Mouse (Mus musculus) frontal cortex, postnatal 36 days (tissue): ENCODE measurements around the gene Nat8f1.
"Not testable (repeated sequence)": the region's sequence is repeated elsewhere in the genome, so short reads cannot be mapped to it uniquely, and the experiment has no call there.

ENCODE experiments used
- DNase-seq, 2 experiments: peaks; one replicate each; pipeline ENCODE4 v3.0.0; 2022; ENCODE audit warnings: low spot score in 2 of 2

Gene Nat8f1

DNA sequence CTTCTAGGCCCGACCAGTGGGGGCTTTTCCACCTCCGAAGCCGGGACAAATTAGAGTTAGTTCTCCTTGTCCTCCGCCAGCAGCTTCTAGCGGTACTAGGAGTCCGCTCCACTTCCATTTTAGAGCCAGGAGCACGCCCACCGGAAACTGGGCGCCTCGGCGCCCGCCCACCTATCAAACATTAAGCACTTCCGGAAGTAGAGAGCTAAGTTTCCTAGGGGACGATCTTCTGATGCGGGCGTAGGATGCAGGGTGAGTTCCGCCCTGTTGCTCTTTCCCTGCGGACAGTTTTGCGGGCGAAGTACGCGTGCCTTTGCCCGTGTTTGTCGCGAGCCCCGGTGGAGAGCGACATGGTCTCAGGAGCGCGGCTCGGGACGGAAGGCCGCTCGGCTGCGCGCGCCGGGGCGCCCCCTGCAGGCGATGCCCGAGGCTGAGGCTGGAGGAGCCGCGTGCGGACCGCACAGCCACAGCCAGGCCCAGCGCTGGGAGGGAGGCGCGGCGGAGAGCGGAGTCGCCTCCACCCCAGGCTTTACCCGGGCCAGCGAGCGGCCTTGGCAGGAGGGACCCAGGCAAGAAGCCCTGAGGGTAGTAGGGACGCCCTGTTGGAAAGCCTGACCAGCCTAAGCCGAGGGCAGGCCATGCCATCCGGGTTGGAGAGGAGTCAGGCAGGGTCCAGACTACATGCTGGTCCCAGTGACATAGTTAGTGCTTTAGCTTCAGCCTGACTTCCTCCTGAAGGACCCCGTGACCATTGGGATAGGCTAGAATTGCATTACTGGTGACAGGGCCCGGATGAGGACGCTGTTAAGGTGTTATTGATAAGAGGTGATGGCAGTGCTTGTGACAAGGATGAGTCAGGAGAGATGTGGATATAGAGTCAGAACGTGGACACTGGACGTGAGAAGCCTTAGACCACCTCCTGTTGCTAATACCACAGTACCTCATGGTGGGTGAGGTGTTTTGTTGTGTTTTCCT, at the start of gene Nat8f1:
Gene Nat8f1 (minus strand): TSS at position 149 of the 975 bp plus-strand sequence.
- DNase-seq, result peak; percentile 88 to 93

DNA sequence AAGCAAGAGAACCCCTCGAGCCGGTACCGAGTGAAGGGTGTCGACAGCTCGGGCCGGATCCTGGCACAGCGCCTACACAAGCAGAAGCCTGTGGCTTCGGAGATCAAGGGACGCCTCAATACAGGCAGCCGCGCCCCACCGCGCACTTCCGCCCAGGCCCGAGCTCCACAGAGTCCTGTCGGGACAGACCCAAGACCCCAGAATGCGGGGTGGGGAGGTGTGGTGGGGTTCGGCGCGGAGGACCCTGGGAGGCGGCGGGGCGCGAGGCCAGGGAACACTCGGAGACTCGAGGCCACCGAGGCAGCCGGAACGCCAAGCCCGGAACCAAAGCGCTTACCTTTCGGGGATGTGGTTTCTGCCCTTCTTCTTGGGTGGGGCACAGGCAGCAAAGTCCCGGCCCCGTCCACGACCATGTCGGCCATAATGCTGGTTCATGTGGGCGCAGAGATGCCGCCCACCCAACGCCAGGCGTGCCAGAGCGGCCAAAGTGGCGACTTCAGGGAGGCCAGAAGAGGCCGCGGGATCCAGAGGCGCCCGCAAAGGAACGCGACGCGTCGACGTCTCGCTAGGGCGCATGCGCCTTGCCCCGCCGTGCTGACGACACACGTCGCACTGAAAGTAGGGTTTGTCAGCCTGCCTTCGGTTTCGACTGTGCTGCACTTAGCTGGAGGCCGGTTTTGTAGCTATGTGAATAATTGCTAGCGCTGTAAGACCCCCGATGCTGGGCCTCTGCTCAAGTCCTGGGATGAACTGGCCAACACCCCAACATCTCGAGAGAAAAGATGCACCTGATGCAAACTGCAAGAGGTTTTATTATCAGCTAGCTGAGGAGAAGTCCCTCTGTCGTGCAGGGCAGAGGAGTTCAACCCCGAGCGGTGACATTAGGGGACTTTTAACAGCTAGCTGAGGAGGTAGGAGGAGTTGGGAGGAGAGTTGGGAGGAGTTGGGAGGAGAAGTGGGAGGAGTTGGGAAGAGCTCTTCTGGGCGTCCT, 45.9 kb upstream of the Nat8f1 start, which contains the start of gene Dusp11:
Gene Dusp11 (minus strand): TSS at position 567 of the 991 bp plus-strand sequence.
- DNase-seq, result peak; percentile 94 to 95

DNA sequence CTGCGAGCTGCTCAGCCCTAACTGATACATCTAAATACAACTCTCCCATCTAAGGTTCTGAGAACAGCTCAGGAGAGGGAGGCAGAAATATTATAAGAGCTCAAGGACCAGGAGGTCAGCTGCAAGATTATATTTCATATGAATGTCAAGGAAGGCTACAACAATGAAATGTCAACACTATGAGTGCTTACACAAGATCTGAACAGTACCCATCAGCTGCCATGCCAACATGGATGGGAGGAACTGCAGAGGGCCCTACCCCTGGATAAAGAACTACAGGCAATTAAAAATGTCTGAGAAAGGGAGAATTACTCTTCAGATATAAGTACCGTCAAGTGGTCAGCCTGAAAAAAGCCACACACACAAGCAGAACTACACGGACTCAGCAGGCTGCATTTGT, 42.1 kb upstream of the Nat8f1 start:
- no peak for DNase-seq

DNA sequence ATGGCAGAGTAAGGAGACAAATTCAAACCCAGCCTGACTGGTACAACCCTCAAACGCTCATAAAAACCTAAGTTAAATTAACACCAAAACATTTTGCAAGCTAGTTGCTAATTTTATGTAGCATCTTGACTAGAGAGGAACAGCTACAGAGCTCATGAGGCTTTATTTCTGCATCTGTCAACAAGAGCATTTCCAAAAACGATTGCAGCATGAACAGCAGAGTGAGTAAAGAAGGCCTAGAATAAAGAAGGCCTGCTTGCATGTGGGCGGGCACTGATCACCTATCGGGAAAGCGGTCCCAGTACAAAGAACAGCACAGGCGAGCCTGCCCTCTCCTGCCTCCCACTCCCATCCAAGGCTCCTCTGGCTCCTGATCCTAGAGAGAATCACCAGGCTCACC, 33.1 kb upstream of the Nat8f1 start:
- DNase-seq, result no peak

DNA sequence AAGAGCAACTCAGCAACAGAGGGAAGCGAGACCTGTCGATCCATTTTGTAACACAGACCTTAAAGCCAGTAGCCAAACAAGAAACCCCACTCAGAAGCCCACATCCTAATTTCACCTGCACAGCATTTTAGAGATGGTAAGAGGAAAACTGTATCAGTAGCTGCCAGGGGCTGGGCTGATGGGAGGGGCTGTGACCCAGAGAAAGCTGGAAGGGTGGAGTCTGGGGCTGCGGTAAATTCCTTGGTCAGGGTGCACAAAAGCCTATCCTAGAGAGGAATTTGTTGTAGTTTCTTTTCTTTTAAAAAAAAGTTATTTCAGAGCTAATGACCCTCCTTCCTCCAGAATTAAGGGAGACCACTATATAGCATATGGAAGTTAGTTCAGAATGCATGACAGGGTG, 27.0 kb upstream of the Nat8f1 start:
- DNase-seq, result no peak

DNA sequence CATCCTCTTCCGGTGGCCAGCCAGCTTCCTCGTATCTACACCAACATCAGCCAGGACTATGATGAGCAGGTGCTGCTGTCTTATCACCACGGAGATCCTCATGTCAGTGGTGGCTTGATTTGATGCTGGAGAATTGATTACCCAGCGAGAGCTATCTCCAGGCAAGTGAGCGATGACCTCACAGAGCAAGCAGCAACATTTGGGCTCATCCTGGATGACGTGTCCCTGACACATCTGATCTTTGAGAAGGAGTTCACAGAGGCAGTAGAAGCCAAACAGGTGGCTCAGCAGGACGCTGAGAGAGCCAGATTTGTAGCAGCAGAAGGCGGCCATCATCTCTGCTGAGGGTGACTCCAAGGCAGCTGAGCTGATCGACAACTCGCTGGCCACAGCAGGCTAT, 23.2 kb upstream of the Nat8f1 start:
- no peak for DNase-seq

DNA sequence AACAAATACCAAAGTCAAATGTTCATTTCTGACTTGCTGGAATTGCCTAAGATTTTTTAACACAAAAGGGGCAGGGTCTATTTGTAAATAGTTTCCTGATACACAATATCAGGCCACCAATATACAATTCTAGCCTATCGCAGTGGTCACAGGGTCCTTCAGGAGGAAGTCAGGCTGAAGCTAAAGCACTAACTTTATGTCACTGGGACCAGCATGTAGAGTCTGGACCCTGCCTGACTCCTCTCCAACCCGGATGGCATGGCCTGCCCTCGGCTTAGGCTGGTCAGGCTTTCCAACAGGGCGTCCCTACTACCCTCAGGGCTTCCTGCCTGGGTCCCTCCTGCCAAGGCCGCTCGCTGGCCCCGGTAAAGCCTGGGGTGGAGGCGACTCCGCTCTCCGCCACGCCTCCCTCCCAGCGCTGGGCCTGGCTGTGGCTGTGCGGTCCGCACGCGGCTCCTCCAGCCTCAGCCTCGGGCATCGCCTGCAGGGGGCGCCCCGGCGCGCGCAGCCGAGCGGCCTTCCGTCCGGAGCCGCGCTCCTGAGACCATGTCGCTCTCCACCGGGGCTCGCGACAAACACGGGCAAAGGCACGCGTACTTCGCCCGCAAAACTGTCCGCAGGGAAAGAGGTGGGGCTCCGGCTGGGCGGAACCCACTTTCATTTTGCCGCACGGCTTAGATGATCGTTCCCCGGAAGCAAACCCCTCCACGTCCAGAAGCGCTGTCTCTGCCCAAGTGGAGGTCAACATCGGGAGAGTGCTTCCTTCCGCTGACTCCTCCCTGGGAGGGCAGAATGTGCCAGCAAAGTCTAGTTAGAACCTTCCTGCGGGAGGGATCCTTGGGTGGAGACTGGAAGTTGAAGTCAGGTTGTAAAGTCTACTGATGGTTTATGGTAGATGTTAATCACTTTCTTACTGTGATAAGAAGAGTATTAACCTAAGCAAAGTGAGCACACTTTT, 21.3 kb upstream of the Nat8f1 start:
- peak; percentile 81 to 84 for DNase-seq

DNA sequence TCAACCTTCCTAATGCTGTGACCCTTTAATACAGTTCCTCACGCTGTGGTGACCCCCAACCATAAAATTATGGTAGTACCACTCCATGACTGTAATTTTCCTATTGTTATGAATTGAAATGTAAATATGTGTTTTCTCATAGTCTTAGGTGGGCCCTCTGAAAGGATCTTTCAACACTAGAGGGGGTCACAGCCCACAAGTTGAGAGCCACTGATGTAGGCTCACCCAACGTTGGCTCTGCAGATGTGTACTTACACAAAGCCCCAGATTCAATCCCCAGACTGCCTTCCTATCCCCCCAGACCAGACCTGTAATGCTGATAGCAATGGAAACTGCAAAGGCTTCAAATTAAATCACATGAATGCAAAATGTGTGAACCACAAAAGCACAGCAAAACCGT, 20.2 kb upstream of the Nat8f1 start:
- DNase-seq, result no peak

DNA sequence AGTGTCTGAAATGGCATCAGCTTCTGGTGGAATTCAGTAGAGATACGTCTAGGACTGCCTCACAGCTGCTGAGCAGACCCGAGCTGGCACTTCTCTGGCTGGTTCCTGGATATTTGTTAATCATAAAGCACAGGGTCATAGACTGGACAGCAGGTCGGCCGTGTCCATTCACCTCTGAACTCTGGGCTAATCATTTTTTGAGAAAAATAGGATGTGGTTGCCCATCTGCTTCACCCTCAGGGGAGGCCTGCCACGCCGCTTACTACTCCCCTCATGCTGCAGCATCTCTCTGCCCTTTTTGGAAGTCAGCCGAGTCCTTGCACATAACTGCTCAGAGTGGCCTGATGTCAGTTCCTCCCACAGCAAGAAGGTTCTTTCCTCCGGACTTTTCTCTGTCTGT, 18.6 kb upstream of the Nat8f1 start:
- DNase-seq, result no peak

DNA sequence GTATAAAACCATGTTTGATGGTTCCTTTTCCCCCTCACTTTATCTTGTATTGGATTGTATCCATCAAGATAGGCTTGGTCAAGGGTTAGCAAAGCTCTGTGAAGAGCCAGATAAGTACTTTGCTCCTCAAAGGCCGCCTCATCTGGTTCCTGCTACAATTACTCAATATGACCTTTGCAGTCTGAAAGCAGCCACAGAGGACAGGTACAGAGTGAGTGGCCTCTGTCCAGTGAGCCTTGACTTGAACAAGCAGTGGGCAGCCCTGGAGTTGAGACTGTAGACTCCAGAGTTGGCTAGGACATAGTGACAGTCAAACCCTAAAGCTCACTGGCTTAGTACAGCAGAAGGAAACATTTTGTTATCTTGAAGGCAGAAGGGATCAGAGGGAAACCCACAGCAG, 13.8 kb upstream of the Nat8f1 start:
- no peak for DNase-seq

DNA sequence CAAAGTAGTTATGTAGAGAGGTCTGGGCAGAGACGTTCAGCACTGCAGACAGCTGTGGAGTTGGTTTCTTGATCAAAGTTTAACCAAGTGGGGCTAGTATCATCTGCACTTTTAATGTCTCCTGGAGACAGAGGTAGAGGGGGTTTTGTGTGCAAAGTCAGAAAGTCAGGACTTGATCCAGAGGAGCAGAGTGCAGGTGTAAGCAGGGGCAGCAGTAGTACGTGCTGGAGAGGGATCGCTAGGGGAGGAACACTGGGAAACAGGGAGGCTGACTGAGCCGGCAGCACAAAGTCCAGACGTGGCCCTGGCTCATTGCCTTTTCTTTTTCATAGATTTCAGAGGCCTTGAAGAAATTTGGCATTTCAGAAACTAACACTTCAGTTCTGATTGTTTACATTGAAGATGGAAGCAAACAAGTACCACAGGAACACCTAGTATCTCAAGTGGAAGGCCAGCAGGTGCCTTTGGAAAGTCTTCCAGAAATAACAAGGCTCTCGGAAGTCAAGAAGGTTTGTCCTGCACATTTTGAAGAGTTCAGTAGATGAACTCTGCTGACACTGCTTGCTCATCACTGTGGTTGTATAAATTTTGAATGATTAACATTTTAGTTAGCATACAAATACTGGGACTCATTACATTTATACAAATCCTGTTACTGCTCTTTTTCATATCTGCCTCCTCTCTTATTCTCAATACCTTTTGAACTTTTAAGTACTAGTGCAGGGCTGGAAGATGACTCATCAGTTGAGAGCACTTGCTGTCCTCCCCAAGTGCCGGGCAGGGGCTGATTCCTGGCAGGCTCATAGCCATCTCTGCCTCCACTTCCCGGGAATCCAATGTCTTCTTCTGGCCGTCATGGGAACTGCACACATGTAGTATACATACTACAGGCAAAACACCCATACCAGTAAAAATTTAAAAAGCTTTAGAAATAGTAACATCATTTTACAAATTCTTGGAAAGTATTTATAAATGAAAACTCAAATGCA, 12.3 kb upstream of the Nat8f1 start:
- no peak for DNase-seq

DNA sequence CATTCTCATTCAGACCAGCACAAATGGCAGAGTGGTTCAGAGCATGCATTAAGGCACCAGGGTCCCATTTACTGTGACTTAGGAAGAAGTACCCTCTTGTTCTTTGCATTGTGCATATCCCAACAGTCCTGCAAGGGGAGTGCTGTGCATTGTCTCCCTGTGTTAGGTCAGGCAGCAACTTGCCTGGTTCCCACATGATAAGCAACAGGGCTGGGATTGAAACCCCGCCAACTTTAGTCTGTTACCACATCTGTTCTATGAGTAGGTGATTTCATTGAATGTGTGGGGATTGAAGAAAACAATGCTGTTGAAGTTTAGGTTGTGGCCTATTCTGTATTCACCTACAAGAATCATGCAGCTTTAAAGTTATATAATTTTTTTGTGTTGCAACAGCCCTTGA, 11.2 kb upstream of the Nat8f1 start:
- no peak for DNase-seq

DNA sequence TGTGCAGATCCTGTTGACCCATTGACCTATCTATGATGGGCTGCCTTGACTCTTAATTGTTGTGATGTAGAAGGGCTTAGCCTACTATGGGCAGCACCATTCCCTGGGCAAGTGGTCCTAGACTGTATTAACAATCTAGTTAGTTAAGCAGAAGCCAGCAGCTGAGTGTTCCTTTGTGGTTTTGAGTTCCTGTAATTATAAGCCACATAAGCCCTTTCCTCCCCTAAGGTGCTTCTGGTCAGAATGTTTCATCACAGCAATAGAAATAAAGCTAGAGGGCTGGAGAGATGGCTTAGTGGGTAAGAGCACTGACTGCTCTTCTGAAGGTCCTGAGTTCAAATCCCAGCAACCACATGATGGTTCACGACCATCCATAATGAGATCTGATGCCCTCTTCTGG, 8.2 kb upstream of the Nat8f1 start:
- no peak for DNase-seq

DNA sequence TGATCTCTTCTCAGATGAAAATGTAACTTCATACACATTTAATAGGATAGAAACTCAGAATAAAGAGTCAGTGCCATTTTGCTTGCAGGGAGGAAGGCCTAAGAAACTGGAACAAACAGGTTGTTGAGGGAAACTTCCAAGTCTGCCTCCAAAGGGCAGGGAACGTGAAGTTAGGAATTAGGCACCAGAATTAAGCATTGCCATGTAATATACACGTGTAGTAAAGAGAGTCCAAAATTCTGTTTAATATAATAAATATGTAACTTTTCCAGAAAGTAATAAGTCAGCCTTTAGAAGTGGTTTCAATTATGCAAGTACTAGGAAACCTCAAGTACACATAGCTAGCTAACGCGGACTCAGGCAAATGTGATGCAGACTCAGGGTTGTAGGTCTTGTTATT, 3.9 kb upstream of the Nat8f1 start:
- DNase-seq, result no peak

DNA sequence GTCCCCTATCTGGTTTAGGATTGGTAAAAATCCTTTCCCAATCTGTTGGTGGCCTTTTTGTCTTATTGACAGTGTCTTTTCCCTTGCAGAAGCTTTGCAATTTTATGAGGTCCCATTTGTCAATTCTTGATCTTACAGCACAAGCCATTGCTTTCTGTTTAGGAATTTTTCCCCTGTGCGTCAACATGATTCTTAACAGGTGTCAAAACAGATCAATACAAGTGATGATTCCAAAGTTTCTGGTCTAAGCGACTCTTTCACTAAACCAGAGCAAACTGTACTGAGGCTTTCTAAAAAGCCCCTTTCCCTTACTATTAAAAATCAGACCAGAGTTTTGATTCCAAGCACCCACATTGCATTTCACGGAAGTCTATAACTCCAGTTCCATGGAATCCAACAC, 2.9 kb upstream of the Nat8f1 start:
- not testable (repeated sequence) for DNase-seq

DNA sequence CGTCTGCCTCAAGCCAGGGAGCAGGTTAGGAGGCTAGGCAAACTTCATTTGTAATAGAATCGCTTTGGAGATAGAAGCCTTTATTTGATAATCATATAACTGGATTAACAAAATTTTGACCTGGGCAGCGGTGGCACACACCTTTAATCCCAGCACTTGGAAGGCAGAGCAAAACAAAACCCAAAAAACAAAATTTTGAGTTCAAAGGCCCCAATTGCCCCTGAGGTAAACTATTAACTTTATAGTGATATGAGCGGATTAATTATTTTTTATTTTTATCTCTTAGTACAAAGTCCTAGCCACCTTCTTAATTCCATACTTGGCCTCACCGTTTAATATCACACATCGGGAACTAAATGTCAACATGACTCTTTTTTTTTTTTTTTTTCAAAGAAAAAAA, 1.1 kb upstream of the Nat8f1 start:
- DNase-seq, result no peak

DNA sequence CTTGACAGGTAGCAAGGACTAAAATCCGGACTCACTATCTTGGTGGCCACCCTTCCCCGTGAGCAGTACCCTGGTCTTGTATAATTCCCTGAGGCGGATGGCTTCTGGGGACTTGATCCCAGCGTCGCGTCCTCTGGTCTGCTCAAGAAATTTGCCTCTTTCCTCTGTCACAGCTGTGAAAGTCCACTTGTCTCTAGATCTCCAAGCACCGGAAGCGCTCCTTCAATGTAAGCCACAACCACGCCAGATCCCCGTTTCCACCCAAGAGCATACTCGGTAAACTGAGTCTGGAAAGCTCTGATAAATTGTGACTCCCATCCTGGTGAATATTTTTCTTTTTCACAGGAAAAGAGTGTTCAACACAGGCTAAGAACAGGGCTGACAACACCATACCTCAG, 347 bp downstream of the Nat8f1 start:
- no peak for DNase-seq

DNA sequence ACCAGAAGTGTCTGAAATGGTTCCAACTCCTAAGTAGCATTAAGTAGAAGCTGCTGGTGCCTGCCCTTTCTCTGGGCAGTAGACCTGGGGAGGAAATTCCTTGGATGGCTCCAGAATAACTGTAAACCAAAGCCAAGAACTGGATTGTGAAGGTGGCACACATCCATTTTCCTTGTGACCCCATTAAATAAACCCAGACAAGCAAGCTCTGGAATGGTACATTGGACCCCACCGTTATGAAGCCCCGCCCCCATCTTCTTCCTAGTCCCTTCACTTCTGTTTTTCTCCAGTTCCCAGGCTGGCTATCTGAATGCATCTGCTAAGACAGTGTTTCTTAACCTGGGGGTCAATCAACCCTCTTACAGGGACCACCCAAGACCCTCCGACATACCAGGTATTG, 3.9 kb downstream of the Nat8f1 start, which contains the start of gene Tprkb:
Gene Tprkb (plus strand): TSS at position 279 of the 400 bp plus-strand sequence.
- DNase-seq, result no peak

DNA sequence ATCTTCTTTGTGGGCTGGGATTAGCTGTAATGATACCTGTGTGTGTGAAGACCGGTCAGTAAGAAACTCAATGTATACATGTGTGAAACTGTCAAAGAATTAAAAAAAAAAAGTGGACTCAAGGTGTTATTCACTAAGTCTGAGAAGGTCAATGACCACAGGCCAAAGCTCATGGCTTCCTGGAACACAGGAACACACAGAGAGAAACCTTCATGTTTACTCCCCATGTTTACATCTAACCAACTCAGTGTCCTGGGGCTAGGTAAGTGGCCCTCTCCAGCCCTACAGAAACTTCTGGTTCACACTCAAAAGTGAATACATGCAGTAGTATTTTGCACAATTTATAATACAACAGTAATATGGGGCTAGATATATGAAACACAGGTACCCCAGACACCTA, 5.8 kb downstream of the Nat8f1 start:
- DNase-seq, result no peak

DNA sequence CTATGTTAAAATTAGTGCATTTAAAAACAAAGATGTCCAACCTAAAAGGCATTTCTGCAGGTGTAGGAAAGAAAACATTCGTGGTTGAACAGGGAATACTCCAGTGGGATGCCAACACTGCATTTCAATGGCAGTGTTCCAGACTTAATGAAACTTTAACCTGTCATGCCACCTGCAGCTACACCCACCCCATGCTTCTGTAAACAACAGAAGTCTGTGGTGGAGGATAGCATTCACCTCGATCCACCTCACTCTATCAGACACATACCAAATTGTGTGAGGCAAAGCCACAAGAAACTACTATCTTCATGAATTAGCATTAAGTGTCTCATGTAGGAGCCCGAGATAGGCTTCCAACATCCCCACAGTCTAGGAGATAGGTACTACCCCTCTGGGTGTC, 7.1 kb downstream of the Nat8f1 start:
- no peak for DNase-seq
